Comparison of ENCODE assay signal across 8 mouse cellular contexts in genomic region chr10:126962271-126962965, GRCm38 (mm10). TPM values are rescaled to one million over a fixed set of nuclear protein-coding genes. Genes with fewer than 3 reads are reported as not detected.
DNase-seq lines count a peak whose midpoint lies in the region; ATAC-seq lines count a peak whose summit lies in the region.

No protein-coding gene starts in this region.

- H3K36me3 ChIP-seq in midbrain, embryonic 12.5 days, result no peaks in the 10 kb centered on the region
- no peaks in the 10 kb centered on the region for H3K36me3 ChIP-seq in midbrain, embryonic 16.5 days (ENCODE audit: control insufficient read depth, insufficient read depth, low read length)
- H3K36me3 ChIP-seq in intestine, embryonic 16.5 days (ENCODE audit: control insufficient read depth, insufficient read depth, low read length), result no peaks in the 10 kb centered on the region

- WGBS in midbrain, embryonic 12.5 days, result 28% methylated on average over 15 of the region's 15 CpGs
- WGBS in midbrain, embryonic 16.5 days, result 27% methylated on average over 15 of the region's 15 CpGs
- WGBS in intestine, embryonic 16.5 days, result 21% methylated on average over 15 of the region's 15 CpGs

- H3K9me3 ChIP-seq in midbrain, embryonic 12.5 days, result no peaks in the 10 kb centered on the region
- no peaks in the 10 kb centered on the region for H3K9me3 ChIP-seq in midbrain, embryonic 16.5 days (replicated peaks; ENCODE audit: control insufficient read depth, low read length, poor library complexity, severe bottlenecking)
- H3K9me3 ChIP-seq in intestine, embryonic 16.5 days (ENCODE audit: control insufficient read depth, low read length), result no peaks in the 10 kb centered on the region

- ATAC-seq in midbrain, embryonic 12.5 days (ENCODE audit: low FRiP score, low read depth), result no peak
- ATAC-seq in midbrain, embryonic 16.5 days, result no peak
- ATAC-seq in intestine, embryonic 16.5 days, result peak; percentile 83

- H3K9ac ChIP-seq in midbrain, embryonic 12.5 days (replicated peaks), result no peak overlapping the region
- no peak overlapping the region for H3K9ac ChIP-seq in midbrain, embryonic 16.5 days (ENCODE audit: low read depth, low read length)
- H3K9ac ChIP-seq in intestine, embryonic 16.5 days (ENCODE audit: low read depth, low read length), result no peak overlapping the region

- H3K4me3 ChIP-seq in midbrain, embryonic 12.5 days, result no peak overlapping the region
- no peak overlapping the region for H3K4me3 ChIP-seq in midbrain, embryonic 16.5 days (ENCODE audit: low read depth, low read length)
- H3K4me3 ChIP-seq in intestine, embryonic 16.5 days (ENCODE audit: low read length), result peak overlapping the region; percentile 13; the same call in 1 of the 2 replicates

- no peak overlapping the region for H3K4me2 ChIP-seq in midbrain, embryonic 12.5 days (replicated peaks)
- no peak overlapping the region for H3K4me2 ChIP-seq in midbrain, embryonic 16.5 days (ENCODE audit: low read length)
- peak overlapping the region; percentile 40 for H3K4me2 ChIP-seq in intestine, embryonic 16.5 days (ENCODE audit: low read depth, low read length)

- H3K27ac ChIP-seq in midbrain, embryonic 12.5 days (replicated peaks), result peak overlapping the region; percentile 31; the same call in 1 of the 2 replicates
- no peak overlapping the region for H3K27ac ChIP-seq in midbrain, embryonic 16.5 days (ENCODE audit: low read length)
- peak overlapping the region; percentile 87 for H3K27ac ChIP-seq in intestine, embryonic 16.5 days (ENCODE audit: low read length)

- intact Hi-C loops in gastrocnemius, postnatal 36 days (cut with DNase I), result no loop called here

- H3K4me1 ChIP-seq in midbrain, embryonic 12.5 days, result peaks cover 17% of the 10 kb centered on the region
- H3K4me1 ChIP-seq in midbrain, embryonic 16.5 days (ENCODE audit: control insufficient read depth, insufficient read depth, low read length), result peaks cover 5% of the 10 kb centered on the region
- peaks cover 36% of the 10 kb centered on the region for H3K4me1 ChIP-seq in intestine, embryonic 16.5 days (ENCODE audit: control insufficient read depth, insufficient read depth, low read length)

- DNase-seq in cerebellum, postnatal 25 days, result peak; percentile 85 to 86
- peak; percentile 54 to 64 for DNase-seq in gastrocnemius, postnatal 36 days
- peak; percentile 50 for DNase-seq in liver
- DNase-seq in retina, embryonic 14.5 days (ENCODE audit: low spot score), result peak; percentile 84
- no peak for DNase-seq in T-cell, adult 2 months (ENCODE audit: low spot score)

- H3K27me3 ChIP-seq in midbrain, embryonic 12.5 days, result peaks cover 32% of the 10 kb centered on the region
- H3K27me3 ChIP-seq in midbrain, embryonic 16.5 days (ENCODE audit: control insufficient read depth, insufficient read depth, low read depth, low read length), result no peaks in the 10 kb centered on the region
- H3K27me3 ChIP-seq in intestine, embryonic 16.5 days (replicated peaks; ENCODE audit: control insufficient read depth, insufficient read depth, low read length), result no peaks in the 10 kb centered on the region

RNA-seq across cellular contexts. Expression of gene Ctdsp2, which starts 16.1 kb away (rescaled TPM):
- 40.1 and 45.4 TPM in 2 replicates for polyA plus RNA-seq in midbrain, embryonic 12.5 days (2016; fragmentation: Nextera tagmentation; extraction: Ambion mirVana)
- 12.0 and 13.5 TPM in 2 replicates for polyA plus RNA-seq in midbrain, embryonic 16.5 days (2015; fragmentation: Nextera tagmentation; extraction: Ambion mirVana)
- total RNA-seq in gastrocnemius, postnatal 36 days (2021), result 100 to 1,000 TPM in 1 of 2 experiments, 10 to 100 TPM in 1; 83.2 to 103 TPM
- 41.2 and 44.0 TPM in 2 replicates for polyA plus RNA-seq in intestine, embryonic 16.5 days (2015; fragmentation: Nextera tagmentation; extraction: Ambion mirVana)

RNA-seq across cellular contexts. Expression of gene Avil, which starts 38.1 kb away (rescaled TPM):
- 3.1 and 3.4 TPM in 2 replicates for polyA plus RNA-seq in midbrain, embryonic 12.5 days (2016; fragmentation: Nextera tagmentation; extraction: Ambion mirVana)
- polyA plus RNA-seq in midbrain, embryonic 16.5 days (2015; fragmentation: Nextera tagmentation; extraction: Ambion mirVana), result 1.7 and 2.8 TPM in 2 replicates
- total RNA-seq in gastrocnemius, postnatal 36 days (2021), result 1 to 10 TPM; 1.8 to 2.0 TPM
- 0.21 and 0.28 TPM in 2 replicates for polyA plus RNA-seq in intestine, embryonic 16.5 days (2015; fragmentation: Nextera tagmentation; extraction: Ambion mirVana)
